Mouse (Mus musculus) liver, adult (tissue): Measurements from ENCODE around the gene Btbd35f19.
"Not testable (repeated sequence)": the region's sequence is repeated elsewhere in the genome, so short reads cannot be mapped to it uniquely, and the experiment has no call there.

Source experiments
- GATA4 ChIP-seq: IDR thresholded peaks from 2 replicates; pipeline ENCODE4 v1.6.1; 2014; ENCODE audit warnings: mild to moderate bottlenecking, low read length; ENCODE audit not compliant: insufficient replicate concordance

The Btbd35f19 gene

DNA sequence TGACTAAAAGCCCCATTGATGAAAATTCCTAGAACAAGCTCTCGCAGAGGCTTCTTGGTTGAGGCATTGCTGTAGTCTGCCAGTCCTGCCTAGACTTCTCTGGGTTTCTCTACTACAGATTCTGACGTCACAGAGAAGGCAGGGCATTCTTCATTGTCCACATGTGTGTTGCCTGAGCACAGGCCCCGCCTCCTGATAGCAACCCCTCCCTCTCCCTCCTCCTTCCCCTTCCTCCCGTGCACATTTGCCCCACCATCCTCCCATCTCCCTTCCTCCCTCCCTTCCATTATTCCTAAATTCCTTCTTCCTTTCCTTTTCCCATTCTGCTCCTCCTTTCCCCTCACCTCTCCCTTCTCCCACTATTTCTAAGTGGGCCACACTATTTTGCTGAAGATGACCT, at the start of gene Btbd35f19:
Gene Btbd35f19 (minus strand): TSS at position 101 of the 400 bp plus-strand sequence.
- TF ChIP-seq GATA4: not testable (repeated sequence)

GRCm38 (mm10) chrX:31336154-31336553, 47.6 kb downstream of the Btbd35f19 start, which contains the start of gene Btbd35f26:
Gene Btbd35f26, plus strand, starts transcription at chrX:31336454.
- not testable (repeated sequence) for TF ChIP-seq GATA4
